ENCODE assay signal across 28 mouse cellular contexts in the genomic region with DNA sequence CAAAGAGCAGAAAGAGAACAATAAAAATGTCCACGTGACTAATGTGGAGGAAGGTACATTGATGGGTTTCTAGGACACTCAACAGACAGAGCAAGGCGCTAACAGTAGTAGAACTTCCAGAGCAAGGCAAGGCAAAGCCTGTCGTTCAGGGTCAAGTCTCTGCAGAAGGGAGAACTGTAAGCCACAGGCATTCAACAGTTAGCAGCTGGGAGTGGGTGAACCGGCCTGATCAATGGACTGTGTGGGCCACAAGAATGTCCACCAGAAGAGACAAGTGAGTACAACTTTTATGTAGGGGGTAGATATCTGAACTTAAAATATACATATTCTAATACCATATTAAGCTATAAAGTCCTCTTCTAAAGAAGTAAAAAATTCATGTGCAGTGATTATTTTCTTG. TPM values are rescaled to one million over a fixed set of nuclear protein-coding genes. Genes with fewer than 3 reads are reported as not detected.
"Had no signal": no experiment of that assay in that cellular context is flagged by ENCODE, and none has a peak within 500 bp of the region (broad histone marks: within the 10 kb centered on the region; RNA-seq: fewer than 3 reads in every experiment).

No protein-coding gene starts in this region.

- DNase-seq: left cerebral cortex, postnatal 4 days; liver; liver, embryonic 13.5 days; liver, postnatal 0 days; lung, adult 18-20 months; lung, adult 2 months; lung, embryonic 14.5 days; lung, postnatal 10 days; lung, postnatal 14 days; lung, postnatal 36 days; lung, postnatal 4 days; midbrain, embryonic 14.5 days had no signal

- H3K36me3 ChIP-seq: limb, embryonic 10.5 days; limb, embryonic 12.5 days; limb, embryonic 13.5 days; limb, embryonic 15.5 days; liver, embryonic 12.5 days; liver, embryonic 13.5 days; liver, embryonic 15.5 days; lung, embryonic 15.5 days; midbrain, embryonic 10.5 days; midbrain, embryonic 12.5 days; midbrain, embryonic 13.5 days; midbrain, embryonic 15.5 days; neural tube, embryonic 12.5 days had no signal

- H3K4me2 ChIP-seq: limb, embryonic 12.5 days; limb, embryonic 13.5 days; limb, embryonic 15.5 days; liver, embryonic 11.5 days; liver, embryonic 12.5 days; liver, embryonic 13.5 days; liver, embryonic 15.5 days; lung, embryonic 14.5 days; lung, embryonic 15.5 days; midbrain, embryonic 11.5 days; midbrain, embryonic 12.5 days; midbrain, embryonic 13.5 days; midbrain, embryonic 15.5 days; neural tube, embryonic 12.5 days had no signal

- H3K4me3 ChIP-seq: limb, embryonic 10.5 days; limb, embryonic 12.5 days; limb, embryonic 13.5 days; limb, embryonic 15.5 days; liver, embryonic 12.5 days; liver, embryonic 13.5 days; liver, embryonic 15.5 days; lung, embryonic 15.5 days; megakaryocyte, embryonic 14.5 days; midbrain, embryonic 10.5 days; midbrain, embryonic 12.5 days; midbrain, embryonic 13.5 days; midbrain, embryonic 15.5 days; neural tube, embryonic 12.5 days had no signal

- H3K27me3 ChIP-seq: limb, embryonic 12.5 days; limb, embryonic 13.5 days; limb, embryonic 15.5 days; liver, embryonic 12.5 days; liver, embryonic 13.5 days; liver, embryonic 15.5 days; lung, embryonic 15.5 days; megakaryocyte, embryonic 14.5 days; midbrain, embryonic 12.5 days; midbrain, embryonic 13.5 days; midbrain, embryonic 15.5 days; neural tube, embryonic 12.5 days had no signal

RNA-seq across cellular contexts. Expression of a gene that starts 41.4 kb away (rescaled TPM):
- polyA plus RNA-seq: macrophage had no signal
